Mouse (Mus musculus): ENCODE results near the gene Enpp1.

- TF ChIP-seq POLR2A (IDR thresholded peaks at IDR 0.05; ENCODE audit: insufficient read depth, low read length) (no peak), CTCF (IDR thresholded peaks at IDR 0.05; ENCODE audit: low read depth, low read length) (no peak), EP300 (IDR thresholded peaks at IDR 0.05; ENCODE audit: insufficient read depth, low read depth, low read length) (no peak)
Observed at GRCm38 (mm10) chr10:24707745-24708144, 4.2 kb downstream of the Enpp1 start.

Measured in ES-Bruce4 (cell line).